Mouse (Mus musculus) adrenal gland, postnatal 4 days (tissue): ENCODE data around the gene Ptprg. TPM values are rescaled to one million over a fixed set of nuclear protein-coding genes. Genes with fewer than 3 reads are reported as not detected.
"Not testable (repeated sequence)": the region's sequence is repeated elsewhere in the genome, so short reads cannot be mapped to it uniquely, and the experiment has no call there.

Experiments
- DNase-seq, 2 experiments: peaks; one replicate each; pipeline ENCODE4 v3.0.0; 2021 to 2022; ENCODE audit warnings: low spot score in 2 of 2, mixed read lengths in 2 of 2
- total RNA-seq, 2 experiments: library from RNA; stranded (reverse); gene quantifications; 2 replicates each; pipeline ENCODE4 v1.2.3; 2021

Ptprg gene
- total RNA-seq, 2 experiments from 2014 or later, result 94.8 to 106 TPM

DNA sequence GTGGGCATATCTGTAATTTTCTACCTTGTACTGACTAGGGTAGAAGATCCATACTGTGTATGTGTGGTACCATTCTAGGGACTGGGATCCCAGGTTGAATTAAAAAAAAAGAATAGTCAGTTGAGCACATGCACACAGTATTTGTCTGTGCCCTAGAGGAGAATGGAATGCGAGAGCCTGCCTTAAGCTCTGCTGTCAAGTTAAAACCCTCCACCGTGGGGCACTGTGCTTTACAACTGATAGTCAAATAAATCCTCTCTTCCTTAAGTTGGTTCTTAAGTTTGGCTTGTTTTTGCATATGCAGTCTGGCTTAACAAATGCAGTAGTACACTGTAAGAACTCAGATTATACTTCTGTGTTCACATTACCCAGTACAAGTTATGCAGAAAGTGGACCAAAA is 476.6 kb downstream of the Ptprg start:
- no peak for DNase-seq

DNA sequence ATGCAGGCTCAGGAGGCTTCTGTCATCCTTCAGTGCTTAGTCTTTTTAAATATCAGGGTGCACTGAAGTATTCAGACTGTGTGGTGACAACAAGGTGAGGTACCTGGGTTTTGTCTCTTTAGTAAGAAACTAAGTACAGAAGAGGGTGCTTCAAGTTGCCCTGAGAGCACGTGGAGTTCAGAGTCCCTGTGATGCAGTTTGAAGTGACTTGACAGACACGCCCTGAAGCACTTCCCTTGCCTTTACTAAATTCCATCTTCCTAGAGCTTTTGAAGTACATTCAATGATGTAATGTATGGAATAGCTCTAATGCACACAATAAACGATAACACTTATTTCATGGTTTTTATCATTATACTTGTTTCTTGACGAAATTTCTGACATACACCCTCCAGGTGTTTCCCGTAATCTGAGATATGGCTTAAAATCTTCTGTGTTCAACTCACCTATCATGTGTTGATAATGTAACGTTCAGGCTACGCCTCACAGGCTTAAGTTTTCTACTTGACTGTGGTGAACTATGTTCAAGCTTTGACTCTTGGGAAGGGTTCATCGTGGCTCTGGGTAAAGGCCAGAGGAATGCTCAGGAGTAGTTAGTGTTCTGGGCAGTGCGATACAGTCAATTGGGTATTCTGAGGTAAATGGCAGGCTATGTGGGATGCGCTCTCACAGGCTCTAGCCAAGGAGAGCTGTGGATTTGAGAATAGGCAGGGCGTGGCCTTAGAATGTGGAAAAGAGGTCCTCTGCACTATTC is 483.4 kb downstream of the Ptprg start:
- no peak for DNase-seq

- no peak for DNase-seq
These were observed 486.4 kb downstream of the Ptprg start for GRCm38 (mm10) chr14:12039743-12040142.

DNA sequence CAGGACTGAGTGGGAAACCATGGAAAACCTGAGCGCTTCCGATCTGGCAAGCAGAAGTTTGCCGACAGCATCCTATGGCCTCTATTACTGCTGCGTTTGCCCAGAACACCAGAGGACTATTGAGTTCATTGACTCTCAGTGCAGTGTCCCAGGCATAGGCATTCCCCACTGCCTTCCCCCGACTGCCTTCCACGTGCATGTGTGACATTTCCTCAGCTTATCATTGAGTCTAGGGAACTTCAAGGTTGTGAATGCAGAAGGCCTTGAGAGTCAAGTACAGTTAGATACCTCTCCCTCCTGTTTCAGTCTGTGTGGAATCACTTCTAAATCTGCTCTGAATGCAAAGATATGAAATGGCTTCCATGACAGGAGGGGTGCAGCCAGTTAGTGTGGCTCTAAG is 488.2 kb downstream of the Ptprg start:
- no peak for DNase-seq

DNA sequence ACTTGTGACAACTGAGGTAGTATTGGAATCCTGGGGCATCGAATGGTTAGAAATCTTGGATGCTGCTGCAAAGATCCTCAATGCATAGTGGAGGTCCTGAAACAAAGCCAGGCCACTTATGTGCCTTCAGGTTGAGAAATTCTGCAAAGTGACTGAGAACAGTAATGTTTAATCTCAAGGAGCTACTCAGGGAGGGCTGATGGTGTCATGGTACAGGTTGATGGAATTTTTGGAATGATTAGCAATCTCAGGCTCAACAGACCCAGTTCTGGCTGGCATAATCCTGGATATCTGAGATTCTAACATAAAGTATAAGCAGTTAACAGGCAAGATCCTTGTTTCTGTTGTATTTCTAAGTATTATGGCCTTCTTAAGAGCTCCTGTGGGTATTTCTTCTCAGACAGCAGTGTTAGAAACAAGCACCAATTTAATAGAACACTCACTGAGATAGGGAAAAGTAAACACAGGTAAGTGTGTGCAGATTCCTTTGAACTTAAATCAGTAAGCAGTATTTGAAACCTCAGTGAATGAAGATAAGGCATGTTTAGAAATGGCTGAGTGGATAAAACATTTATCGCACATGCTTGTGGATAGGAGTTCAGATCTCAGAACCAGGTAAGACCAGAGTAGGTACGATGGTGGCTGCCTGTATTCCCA is 493.0 kb downstream of the Ptprg start:
- no peak for DNase-seq

DNA sequence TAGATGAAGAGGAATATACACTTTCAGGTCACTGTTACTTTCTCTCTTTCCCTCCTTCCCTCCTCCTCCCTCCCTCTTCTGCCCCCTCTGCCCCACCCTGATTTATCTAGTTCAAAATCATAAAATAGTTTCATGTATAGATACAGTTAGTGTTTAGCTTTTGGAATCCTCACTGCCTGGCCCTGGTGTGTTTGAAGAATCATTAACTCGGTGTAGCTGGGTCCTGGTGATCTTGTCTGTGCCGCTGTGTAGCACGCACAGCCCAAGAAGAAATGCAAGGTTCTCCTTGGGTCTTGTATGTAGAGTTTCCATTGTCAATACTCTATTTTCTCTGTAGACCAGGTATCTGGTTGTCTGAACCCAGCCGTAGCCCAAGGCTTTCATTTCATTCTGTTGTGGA is 494.3 kb downstream of the Ptprg start:
- no peak for DNase-seq

DNA sequence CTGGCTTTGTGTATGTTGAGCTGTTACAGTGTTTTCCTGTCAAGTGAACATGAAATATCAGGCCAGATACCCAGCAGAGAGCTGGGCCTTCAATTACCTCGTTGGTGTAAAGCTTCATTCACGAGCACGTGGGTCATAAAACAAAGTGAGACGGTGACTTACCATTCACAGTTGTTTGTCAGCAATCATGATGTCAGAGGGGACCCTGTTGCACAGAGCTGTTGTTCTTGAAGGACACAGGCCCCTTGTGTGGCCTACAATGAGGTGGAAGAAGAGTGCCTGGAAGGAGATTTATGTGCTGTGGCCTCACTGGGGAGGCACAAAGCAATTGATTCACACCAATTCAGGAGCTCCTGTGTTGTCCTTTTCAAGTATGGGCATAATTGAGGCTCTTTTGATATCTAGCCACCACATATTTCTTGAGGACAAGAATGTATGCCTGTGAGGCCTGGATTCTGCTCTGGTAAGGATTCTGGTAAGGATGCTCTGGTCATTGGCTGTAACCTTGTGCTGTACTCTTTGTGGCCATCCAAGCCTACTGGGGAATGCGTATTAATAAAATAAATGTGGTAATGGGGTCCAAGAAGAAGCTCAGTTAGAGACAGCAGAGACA is 503.7 kb downstream of the Ptprg start:
- no peak for DNase-seq

DNA sequence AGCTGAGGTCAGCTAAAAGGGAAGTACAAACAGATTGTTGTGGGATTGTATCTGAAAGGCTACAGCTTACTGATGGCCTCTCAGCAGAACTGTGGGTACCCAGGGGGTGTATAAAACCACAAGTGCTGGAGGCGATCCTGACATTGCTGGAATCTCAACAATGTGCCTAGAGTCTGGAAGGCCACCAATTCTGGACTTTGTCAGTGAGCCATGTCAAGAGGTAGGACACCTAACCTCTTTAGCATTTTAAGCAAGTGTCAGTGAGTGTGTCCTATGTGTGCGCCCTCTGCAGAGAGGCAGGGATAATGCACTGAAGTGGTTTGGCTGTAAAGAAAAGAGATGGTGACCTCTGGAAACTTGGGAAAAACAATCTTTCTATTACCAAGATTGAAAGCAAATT is 504.5 kb downstream of the Ptprg start:
- no peak for DNase-seq

GRCm38 (mm10) chr14:12059149-12059548 is 505.8 kb downstream of the Ptprg start:
- no peak for DNase-seq

GRCm38 (mm10) chr14:12061313-12061712 is 508.0 kb downstream of the Ptprg start:
- DNase-seq, result not testable (repeated sequence)

DNA sequence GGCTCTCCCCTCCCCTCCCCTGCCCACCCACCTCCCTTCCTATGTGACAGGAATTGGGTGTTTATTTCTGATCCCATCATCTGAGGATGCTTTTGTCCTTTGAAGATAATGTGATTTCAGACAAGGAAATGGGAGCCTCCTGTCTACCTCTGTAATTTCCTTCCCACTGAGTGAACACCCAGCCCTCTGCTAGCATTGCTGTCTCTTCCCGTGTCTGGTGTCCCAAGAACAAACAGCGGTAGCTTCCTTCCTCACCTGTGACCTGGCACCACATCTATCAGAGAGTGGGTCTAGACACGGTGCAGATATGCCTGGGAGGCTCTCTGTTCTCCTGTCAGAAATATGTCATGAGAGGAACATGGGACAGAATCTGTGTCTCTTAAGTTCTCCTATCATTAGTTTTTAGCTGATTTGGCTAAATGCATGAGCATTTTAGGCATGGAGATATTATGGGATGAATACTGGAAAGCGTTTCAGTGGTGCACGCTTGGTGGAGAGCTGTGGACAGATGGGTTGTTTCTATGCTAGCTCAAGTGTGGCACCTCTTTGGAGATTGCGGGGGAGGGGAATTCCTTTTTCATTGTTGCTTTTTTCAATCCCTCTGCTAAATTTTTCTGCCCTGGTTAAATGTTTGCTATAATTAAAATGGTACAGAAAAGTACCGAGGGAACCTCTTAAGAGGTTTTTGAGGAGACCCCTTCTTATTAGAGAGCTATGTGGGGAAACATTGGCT is 509.5 kb downstream of the Ptprg start:
- DNase-seq, result no peak

GRCm38 (mm10) chr14:12065001-12065400 is 511.7 kb downstream of the Ptprg start:
- no peak for DNase-seq

- DNase-seq, result no peak
These were observed 512.4 kb downstream of the Ptprg start for GRCm38 (mm10) chr14:12065736-12066135.

GRCm38 (mm10) chr14:12069707-12070106 is 516.4 kb downstream of the Ptprg start:
- no peak for DNase-seq

GRCm38 (mm10) chr14:12070361-12070760 is 517.0 kb downstream of the Ptprg start:
- no peak for DNase-seq

- no peak for DNase-seq
These were observed 517.6 kb downstream of the Ptprg start for GRCm38 (mm10) chr14:12070856-12071465.

GRCm38 (mm10) chr14:12072026-12072861 is 518.9 kb downstream of the Ptprg start:
- no peak for DNase-seq

DNA sequence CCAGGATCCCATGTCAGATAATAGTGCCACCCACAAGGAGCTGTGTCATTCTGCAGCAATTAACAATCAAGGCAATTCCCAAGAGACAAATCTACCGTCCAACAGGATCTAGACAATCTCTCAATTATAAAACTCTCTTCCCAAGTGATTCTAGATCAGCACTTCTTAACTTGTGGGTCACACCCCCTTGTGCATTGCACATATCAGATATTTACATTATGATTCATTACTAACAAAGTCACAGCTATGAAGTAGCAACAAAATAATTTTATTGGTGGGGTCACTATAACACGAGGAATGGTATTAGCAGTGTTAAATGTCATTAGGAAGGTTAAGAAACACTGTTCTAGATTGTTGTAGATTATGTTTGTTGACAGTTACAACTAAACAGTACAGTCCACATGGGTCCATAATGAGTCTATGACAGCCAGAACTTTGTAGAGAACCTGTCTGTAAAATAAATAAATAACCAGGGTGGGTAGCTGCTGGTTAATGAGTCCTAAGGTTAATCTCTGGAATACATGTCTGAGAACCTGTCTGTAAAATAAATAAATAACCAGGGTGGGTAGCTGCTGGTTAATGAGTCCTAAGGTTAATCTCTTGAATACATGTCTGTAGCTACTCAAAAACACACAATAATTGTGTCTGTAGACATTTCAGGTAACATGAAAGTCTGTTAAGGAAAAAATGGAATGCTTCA is 520.2 kb downstream of the Ptprg start:
- no peak for DNase-seq

DNA sequence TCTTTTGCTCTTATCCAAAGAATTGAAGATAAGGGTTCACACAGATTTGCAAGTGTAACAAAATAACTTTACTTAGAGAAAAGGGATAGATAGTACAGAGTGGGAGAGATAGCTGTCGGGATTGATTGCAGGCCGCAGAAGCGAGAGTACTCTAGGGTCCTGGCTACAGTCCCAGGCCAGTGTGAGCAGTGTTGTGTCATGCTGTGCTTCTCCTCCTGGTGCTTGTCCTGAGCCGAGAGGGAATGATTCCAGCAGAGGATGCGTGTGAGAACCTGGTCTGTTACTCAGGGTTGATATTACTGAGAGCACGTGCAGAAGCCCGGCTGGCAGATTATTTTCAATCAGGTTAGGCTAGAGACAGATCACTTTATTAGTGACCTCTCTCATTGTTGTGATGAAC is 523.9 kb downstream of the Ptprg start:
- no peak for DNase-seq

DNA sequence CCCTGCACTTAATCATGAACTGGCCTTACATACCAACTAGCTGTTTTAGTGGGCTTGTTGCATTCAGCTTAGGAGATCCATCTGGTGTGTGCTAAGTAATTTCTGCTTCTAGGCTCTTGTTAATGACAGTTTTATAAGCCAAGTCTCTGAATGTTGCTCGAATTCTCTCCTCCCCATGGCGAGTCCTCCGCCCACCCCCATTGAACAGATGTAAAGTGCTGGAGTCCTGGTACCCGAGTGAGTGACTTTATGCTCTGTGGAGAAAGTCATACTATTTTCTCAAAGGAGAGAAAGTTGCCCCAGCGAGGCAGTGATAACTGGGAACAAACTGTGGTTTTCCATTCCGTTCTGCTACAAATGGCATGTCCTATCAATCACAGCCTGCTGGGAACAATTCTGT is 525.9 kb downstream of the Ptprg start:
- DNase-seq, result no peak
